Mouse (Mus musculus) intestine, postnatal 0 days (tissue): ENCODE data around the gene Dimt1. TPM values are rescaled to one million over a fixed set of nuclear protein-coding genes. Genes with fewer than 3 reads are reported as not detected.

Source experiments
- ATAC-seq: fragments of 200-750 bp; cut with Nextera tagmentation; 2 replicates; pipeline ENCODE4 v1.8.0; 2017; ENCODE audit warnings: mild to moderate bottlenecking, moderate TSS enrichment, moderate library complexity
- H3K27ac ChIP-seq: fragments of 300-500 bp; sonication (generic); 2 replicates; pipeline ENCODE4 v1.5.1; 2014; ENCODE audit warnings: mild to moderate bottlenecking, low read depth, low read length, moderate library complexity
- H3K27me3 ChIP-seq: fragments of 300-500 bp; sonication (generic); replicated peaks from 2 replicates; pipeline ENCODE4 v1.6.1; 2014; ENCODE audit warnings: low read length, mixed read lengths; ENCODE audit not compliant: control insufficient read depth, insufficient read depth
- H3K36me3 ChIP-seq: fragments of 300-500 bp; sonication (generic); 2 replicates; pipeline ENCODE4 v1.6.1; 2014; ENCODE audit warnings: mild to moderate bottlenecking, moderate library complexity; ENCODE audit not compliant: control insufficient read depth, insufficient read depth
- H3K4me1 ChIP-seq: fragments of 300-500 bp; sonication (generic); replicated peaks from 2 replicates; pipeline ENCODE4 v1.6.1; 2014; ENCODE audit warnings: antibody characterized with exemption, low read length, mixed read lengths; ENCODE audit not compliant: control insufficient read depth, insufficient read depth
- H3K4me2 ChIP-seq: fragments of 300-500 bp; sonication (generic); replicated peaks from 2 replicates; pipeline ENCODE4 v1.6.1; 2014; ENCODE audit warnings: low read depth, mild to moderate bottlenecking, moderate library complexity
- H3K4me3 ChIP-seq: fragments of 300-500 bp; sonication (generic); 2 replicates; pipeline ENCODE4 v1.5.1; 2014; ENCODE audit warnings: low read depth, low read length
- H3K9ac ChIP-seq: fragments of 300-500 bp; sonication (generic); 2 replicates; pipeline ENCODE4 v1.6.1; 2014; ENCODE audit warnings: mild to moderate bottlenecking, low read depth, low read length
- H3K9me3 ChIP-seq: fragments of 300-500 bp; sonication (generic); 2 replicates; pipeline ENCODE4 v1.6.1; 2016; ENCODE audit warnings: mixed run types; ENCODE audit not compliant: control insufficient read depth
- CTCF ChIP-seq: sonication (generic); IDR thresholded peaks from 2 replicates; pipeline ENCODE4 v1.5.1; 2016; ENCODE audit warnings: low read depth, mild to moderate bottlenecking, control low read depth, antibody characterized with exemption, moderate library complexity
- WGBS: fragments of 180-500 bp; shearing (Covaris S2); extraction: QIAGEN DNeasy Blood & Tissue Kit; methylation state at CpG from one replicate; pipeline ENCODE4 v1.1.7; 2014; 5-methylcytosine and 5-hydroxymethylcytosine counted together
- polyA plus RNA-seq: library from polyadenylated mRNA; unstranded; fragments of >200 nt; fragmentation: Nextera tagmentation; extraction: Ambion mirVana; gene quantifications from 2 replicates; pipeline ENCODE4 v1.2.1, GENCODE M21; 2015

Dimt1 gene
- polyA plus RNA-seq, 1 experiment from 2014 or later, result 10.1 TPM

DNA sequence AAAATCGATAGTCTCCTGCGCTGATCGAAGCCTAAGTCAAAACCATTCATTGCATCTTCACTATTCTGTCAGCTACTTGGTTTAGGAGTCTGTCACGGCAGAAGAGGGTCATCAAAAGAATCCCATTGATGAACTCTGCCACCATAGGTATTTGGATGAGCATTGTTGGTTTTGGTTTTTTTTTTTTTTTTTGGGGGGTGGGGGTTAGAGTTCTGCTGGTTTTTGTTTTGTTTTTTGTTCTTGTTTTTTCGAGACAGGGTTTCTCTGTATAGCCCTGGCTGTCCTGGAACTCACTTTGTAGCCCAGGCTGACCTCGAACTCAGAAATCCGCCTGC, 9.8 kb upstream of the Dimt1 start:
- H3K9me3 ChIP-seq, result no peaks in the 10 kb centered on the region
- TF ChIP-seq CTCF, result no peak
- ATAC-seq, result peak; percentile 5; the same call in 1 of the 2 replicates
- H3K27me3 ChIP-seq, result no peaks in the 10 kb centered on the region
- no peak overlapping the region for H3K9ac ChIP-seq
- no peak overlapping the region for H3K27ac ChIP-seq
- peak overlapping the region; percentile 96 for H3K4me3 ChIP-seq
- no peaks in the 10 kb centered on the region for H3K4me1 ChIP-seq
- H3K4me2 ChIP-seq, result peak overlapping the region; percentile 84
- no peaks in the 10 kb centered on the region for H3K36me3 ChIP-seq
- 23% methylated on average over 7 of the region's 7 CpGs for WGBS

DNA sequence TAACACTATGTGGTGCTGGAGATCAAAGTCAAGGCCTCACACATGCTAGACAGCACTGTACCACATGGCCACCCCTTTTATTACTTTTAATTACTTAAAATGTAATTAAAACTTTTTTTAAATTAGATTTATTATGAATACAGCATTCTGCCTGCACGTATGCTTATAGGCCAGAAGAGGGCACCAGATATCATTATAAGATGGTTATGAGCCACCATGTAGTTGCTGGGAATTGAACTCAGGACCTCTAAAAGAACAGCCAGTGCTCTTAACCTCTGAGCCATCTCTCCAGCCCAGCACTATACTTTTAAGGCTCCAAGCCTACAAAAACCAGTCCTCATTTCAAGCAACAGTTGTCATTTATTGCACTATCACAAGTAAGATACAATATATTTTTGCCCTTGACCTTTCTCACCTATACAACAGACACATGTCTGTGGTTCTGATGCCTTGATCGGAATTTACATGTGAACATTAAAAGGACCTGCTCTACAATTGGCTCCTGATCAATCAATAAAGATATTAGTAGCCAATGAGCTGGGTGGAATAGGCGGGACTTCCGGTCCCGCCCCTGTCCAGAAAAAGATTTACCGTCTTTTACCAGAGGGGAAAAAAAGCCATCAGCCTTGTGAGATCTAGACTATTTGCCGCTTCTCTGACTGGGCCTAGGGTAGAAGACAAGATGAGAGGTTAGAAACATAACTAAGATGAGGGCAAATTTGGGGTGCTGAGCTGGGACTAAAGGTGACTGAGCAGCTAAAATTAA, 5.5 kb upstream of the Dimt1 start:
- Histone ChIP-seq H3K36me3 (no peaks in the 10 kb centered on the region), H3K4me3 (no peak overlapping the region), H3K4me1 (no peaks in the 10 kb centered on the region), H3K27me3 (no peaks in the 10 kb centered on the region), H3K27ac (no peak overlapping the region), H3K9me3 (no peaks in the 10 kb centered on the region), H3K9ac (no peak overlapping the region), H3K4me2 (no peak overlapping the region)
- peak; percentile 42 for TF ChIP-seq CTCF
- ATAC-seq, result no peak
- 39% methylated on average over 7 of the region's 7 CpGs for WGBS

DNA sequence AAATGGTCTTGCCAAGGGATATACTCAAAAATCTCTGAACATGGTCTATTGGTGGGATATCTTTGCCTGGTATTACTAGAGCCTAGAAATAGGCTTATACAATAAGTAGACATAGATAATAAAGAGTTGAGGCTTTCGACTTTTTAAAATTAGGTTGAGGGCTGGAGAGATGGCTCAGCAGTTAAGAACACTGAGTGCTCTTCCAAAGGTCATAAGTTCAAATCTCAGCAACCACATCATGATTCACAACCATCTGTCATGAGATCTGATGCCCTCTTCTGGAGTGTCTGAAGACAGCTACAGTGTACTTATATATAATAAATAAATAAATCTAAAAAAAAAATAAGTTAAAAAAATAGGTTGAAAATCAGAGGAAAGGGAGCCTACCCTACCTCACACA, 4.2 kb upstream of the Dimt1 start:
- no peak overlapping the region for H3K4me2 ChIP-seq
- ATAC-seq, result no peak
- no peaks in the 10 kb centered on the region for H3K27me3 ChIP-seq
- no peak overlapping the region for H3K4me3 ChIP-seq
- H3K27ac ChIP-seq, result no peak overlapping the region
- H3K36me3 ChIP-seq, result no peaks in the 10 kb centered on the region
- H3K9ac ChIP-seq, result no peak overlapping the region
- H3K9me3 ChIP-seq, result no peaks in the 10 kb centered on the region
- H3K4me1 ChIP-seq, result peaks cover 2% of the 10 kb centered on the region; the same call in 1 of the 2 replicates
- TF ChIP-seq CTCF, result no peak
- WGBS, result 96% methylated on average over 1 of the region's 1 CpGs

DNA sequence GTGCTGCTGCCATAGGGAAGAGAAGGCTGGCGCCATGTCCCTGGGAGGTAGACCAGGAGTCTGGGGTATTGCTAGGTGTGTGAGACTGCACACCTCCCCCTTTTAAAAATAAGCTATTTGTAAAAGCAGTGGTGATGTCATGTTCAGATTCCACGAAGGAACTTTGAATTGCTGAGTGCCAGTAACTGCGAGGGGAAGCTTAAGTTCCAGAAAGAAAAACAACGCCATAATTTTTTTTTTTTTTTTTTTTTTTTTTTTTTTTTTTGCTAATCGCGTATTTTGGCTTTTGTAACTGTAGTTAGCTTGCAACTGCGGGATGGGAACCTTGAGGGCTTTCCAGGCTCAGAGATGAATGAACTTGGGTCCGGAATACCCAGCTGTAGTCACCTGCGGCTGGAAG, 1.4 kb upstream of the Dimt1 start:
- H3K9ac ChIP-seq, result no peak overlapping the region
- TF ChIP-seq CTCF, result no peak
- H3K36me3 ChIP-seq, result 0 out of 2 replicates have a peak, but pooled peaks cover 5% of the 10 kb centered on the region
- no peaks in the 10 kb centered on the region for H3K27me3 ChIP-seq
- no peak overlapping the region for H3K4me3 ChIP-seq
- H3K9me3 ChIP-seq, result no peaks in the 10 kb centered on the region
- no peak overlapping the region for H3K27ac ChIP-seq
- 76% methylated on average over 9 of the region's 9 CpGs for WGBS
- H3K4me2 ChIP-seq, result no peak overlapping the region
- ATAC-seq, result no peak
- H3K4me1 ChIP-seq, result peaks cover 7% of the 10 kb centered on the region; the same call in 1 of the 2 replicates

DNA sequence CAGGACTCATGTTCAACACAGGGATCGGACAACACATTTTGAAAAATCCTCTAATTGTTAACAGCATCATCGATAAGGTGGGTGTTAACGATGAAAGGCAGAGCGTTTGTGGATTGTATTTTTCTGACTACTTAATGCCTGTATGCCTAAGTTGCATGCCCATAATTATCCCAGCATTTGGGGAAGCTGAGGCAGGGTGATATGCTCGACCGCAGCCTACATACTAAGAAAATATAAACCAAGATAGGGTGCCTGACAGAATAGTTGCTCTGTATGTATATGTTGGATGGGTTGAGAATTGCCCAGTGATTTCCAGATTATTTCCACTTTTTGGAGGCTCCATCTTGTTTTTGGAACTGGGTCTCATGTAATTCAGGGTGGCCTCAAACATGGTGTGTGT, 656 bp downstream of the Dimt1 start:
- no peak for TF ChIP-seq CTCF
- H3K4me3 ChIP-seq, result peak overlapping the region; percentile 95
- H3K4me2 ChIP-seq, result peak overlapping the region; percentile 80
- no peaks in the 10 kb centered on the region for H3K9me3 ChIP-seq
- H3K4me1 ChIP-seq, result peaks cover 7% of the 10 kb centered on the region; the same call in 1 of the 2 replicates
- H3K9ac ChIP-seq, result peak overlapping the region; percentile 88
- 0 out of 2 replicates have a peak, but pooled peaks cover 9% of the 10 kb centered on the region for H3K36me3 ChIP-seq
- no peaks in the 10 kb centered on the region for H3K27me3 ChIP-seq
- no peak for ATAC-seq
- WGBS, result 3% methylated on average over 6 of the region's 6 CpGs
- no peak overlapping the region for H3K27ac ChIP-seq

DNA sequence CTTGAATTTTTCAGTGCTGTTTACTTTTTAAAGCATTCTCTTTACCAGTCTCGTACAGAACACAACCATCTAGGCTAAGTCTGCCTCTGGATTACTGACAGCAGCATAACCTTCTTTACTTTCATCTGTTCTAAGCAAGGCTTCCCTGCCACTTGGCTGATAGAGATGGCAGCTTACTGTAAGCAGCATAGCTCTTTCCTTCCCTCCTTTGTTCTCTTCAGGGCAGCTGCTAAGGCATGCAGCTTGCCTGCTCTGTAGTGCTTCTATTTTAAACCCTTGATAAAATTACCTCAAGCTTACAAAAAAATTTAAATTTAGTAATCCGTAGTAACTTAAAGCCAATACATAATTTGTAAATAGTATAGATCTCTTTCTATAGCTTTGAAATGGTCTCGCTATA, 8.0 kb downstream of the Dimt1 start:
- TF ChIP-seq CTCF, result no peak
- no peak for ATAC-seq
- peaks cover 30% of the 10 kb centered on the region for H3K36me3 ChIP-seq
- H3K9me3 ChIP-seq, result no peaks in the 10 kb centered on the region
- H3K4me3 ChIP-seq, result no peak overlapping the region
- no peaks in the 10 kb centered on the region for H3K27me3 ChIP-seq
- no peaks in the 10 kb centered on the region for H3K4me1 ChIP-seq
- no peak overlapping the region for H3K9ac ChIP-seq
- H3K4me2 ChIP-seq, result no peak overlapping the region
- WGBS, result 84% methylated on average over 3 of the region's 3 CpGs
- no peak overlapping the region for H3K27ac ChIP-seq
